Mouse (Mus musculus): ENCODE data around the gene Dglucy.

GRCm38 (mm10) chr12:100844546-100844945 lies 65.7 kb downstream of the Dglucy start:
- no peak for TF ChIP-seq EP300 (optimal IDR thresholded peaks at IDR 0.05)
- no peak for TF ChIP-seq CTCF (IDR thresholded peaks at IDR 0.05; ENCODE audit: low read depth)

Data from stomach, postnatal 0 days (tissue).